Mouse (Mus musculus) liver, embryonic 13.5 days (tissue): Measurements from ENCODE around the gene Adam19. TPM values are rescaled to one million over a fixed set of nuclear protein-coding genes. Genes with fewer than 3 reads are reported as not detected.

ENCODE experiments used
- ATAC-seq: fragments of 200-750 bp; cut with Nextera tagmentation; 2 replicates; pipeline ENCODE4 v1.8.0; 2017; ENCODE audit warnings: low read depth, mild to moderate bottlenecking, moderate number of reproducible peaks, moderate library complexity
- DNase-seq: peaks from one replicate; pipeline ENCODE4 v3.0.0; 2022
- H3K27ac ChIP-seq: fragments of 300-500 bp; sonication (generic); 2 replicates; pipeline ENCODE4 v1.5.1; 2015; ENCODE audit warnings: moderate library complexity, mild to moderate bottlenecking, inconsistent platforms
- H3K27me3 ChIP-seq: fragments of 300-500 bp; sonication (generic); 2 replicates; pipeline ENCODE4 v1.6.1; 2015; ENCODE audit warnings: mild to moderate bottlenecking, inconsistent platforms
- H3K36me3 ChIP-seq: fragments of 300-500 bp; sonication (generic); 2 replicates; pipeline ENCODE4 v1.6.1; 2015; ENCODE audit warnings: mild to moderate bottlenecking, inconsistent platforms
- H3K4me1 ChIP-seq: fragments of 300-500 bp; sonication (generic); replicated peaks from 2 replicates; pipeline ENCODE4 v1.6.1; 2015; ENCODE audit warnings: inconsistent platforms
- H3K4me2 ChIP-seq: fragments of 300-500 bp; sonication (generic); 2 replicates; pipeline ENCODE4 v1.6.1; 2015; ENCODE audit warnings: inconsistent platforms, mild to moderate bottlenecking, moderate library complexity
- H3K4me3 ChIP-seq: fragments of 300-500 bp; sonication (generic); replicated peaks from 2 replicates; pipeline ENCODE4 v1.5.1; 2015; ENCODE audit warnings: mild to moderate bottlenecking, inconsistent platforms
- H3K9ac ChIP-seq: fragments of 300-500 bp; sonication (generic); 2 replicates; pipeline ENCODE4 v1.6.1; 2015; ENCODE audit warnings: mild to moderate bottlenecking, inconsistent platforms
- H3K9me3 ChIP-seq: fragments of 300-500 bp; sonication (generic); replicated peaks from 2 replicates; pipeline ENCODE4 v1.6.1; 2016; ENCODE audit warnings: inconsistent platforms
- WGBS: fragments of 180-500 bp; shearing (Covaris S2); methylation state at CpG from one replicate; pipeline ENCODE4 v1.1.7; 2015; ENCODE audit not compliant: insufficient replicate concordance; 5-methylcytosine and 5-hydroxymethylcytosine counted together
- polyA plus RNA-seq: library from polyadenylated mRNA; unstranded; fragments of >200 nt; fragmentation: Nextera tagmentation; extraction: Ambion mirVana; gene quantifications from 2 replicates; pipeline ENCODE4 v1.2.1, GENCODE M21; 2015

Gene Adam19
- polyA plus RNA-seq, 1 experiment from 2014 or later, result 1.1 TPM

- Histone ChIP-seq H3K9ac (no peak overlapping the region), H3K36me3 (no peaks in the 10 kb centered on the region; the same call in 1 of the 2 replicates), H3K27me3 (no peaks in the 10 kb centered on the region), H3K9me3 (no peaks in the 10 kb centered on the region), H3K4me3 (no peak overlapping the region), H3K4me2 (no peak overlapping the region), H3K4me1 (peaks cover 56% of the 10 kb centered on the region), H3K27ac (peak overlapping the region; percentile 96)
- DNase-seq (no peak), ATAC-seq (no peak)
- 87% methylated on average over 11 of the region's 11 CpGs for WGBS
These were observed 20.8 kb downstream of the Adam19 start for GRCm38 (mm10) chr11:46076442-46077158.

GRCm38 (mm10) chr11:46077304-46077703 lies 21.5 kb downstream of the Adam19 start:
- DNase-seq (no peak), ATAC-seq (no peak)
- H3K36me3 ChIP-seq, result no peaks in the 10 kb centered on the region; the same call in 1 of the 2 replicates
- peak overlapping the region; percentile 61 for H3K4me2 ChIP-seq
- H3K4me3 ChIP-seq, result no peak overlapping the region
- peaks cover 56% of the 10 kb centered on the region for H3K4me1 ChIP-seq
- peak overlapping the region; percentile 96 for H3K27ac ChIP-seq
- H3K9me3 ChIP-seq, result no peaks in the 10 kb centered on the region
- H3K9ac ChIP-seq, result peak overlapping the region; percentile 48; the same call in 1 of the 2 replicates
- H3K27me3 ChIP-seq, result no peaks in the 10 kb centered on the region
- WGBS, result 65% methylated on average over 5 of the region's 5 CpGs

- H3K4me3 ChIP-seq, result peak overlapping the region; percentile 38
- peak; percentile 84 for DNase-seq
- H3K27me3 ChIP-seq, result no peaks in the 10 kb centered on the region
- no peaks in the 10 kb centered on the region for H3K9me3 ChIP-seq
- peak overlapping the region; percentile 96 for H3K27ac ChIP-seq
- ATAC-seq, result peak; percentile 100
- H3K4me2 ChIP-seq, result peak overlapping the region; percentile 61
- H3K36me3 ChIP-seq, result no peaks in the 10 kb centered on the region; the same call in 1 of the 2 replicates
- 11% methylated on average over 7 of the region's 7 CpGs for WGBS
- peak overlapping the region; percentile 69 for H3K9ac ChIP-seq
- peaks cover 51% of the 10 kb centered on the region for H3K4me1 ChIP-seq
These were observed 22.1 kb downstream of the Adam19 start for GRCm38 (mm10) chr11:46077732-46078375.

GRCm38 (mm10) chr11:46081075-46081474 lies 25.3 kb downstream of the Adam19 start:
- H3K9ac ChIP-seq, result no peak overlapping the region
- ATAC-seq, result no peak
- no peaks in the 10 kb centered on the region for H3K27me3 ChIP-seq
- no peaks in the 10 kb centered on the region; the same call in 1 of the 2 replicates for H3K36me3 ChIP-seq
- no peak overlapping the region for H3K4me3 ChIP-seq
- peaks cover 54% of the 10 kb centered on the region for H3K4me1 ChIP-seq
- no peak overlapping the region for H3K27ac ChIP-seq
- WGBS, result 83% methylated on average over 2 of the region's 2 CpGs
- DNase-seq, result no peak
- no peaks in the 10 kb centered on the region for H3K9me3 ChIP-seq
- H3K4me2 ChIP-seq, result no peak overlapping the region

- no peak overlapping the region for H3K9ac ChIP-seq
- no peaks in the 10 kb centered on the region for H3K27me3 ChIP-seq
- no peak overlapping the region for H3K4me3 ChIP-seq
- no peak for DNase-seq
- no peak overlapping the region for H3K4me2 ChIP-seq
- H3K36me3 ChIP-seq, result no peaks in the 10 kb centered on the region
- H3K4me1 ChIP-seq, result peaks cover 46% of the 10 kb centered on the region
- 26% methylated on average over 3 of the region's 3 CpGs for WGBS
- no peak for ATAC-seq
- no peak overlapping the region for H3K27ac ChIP-seq
- no peaks in the 10 kb centered on the region for H3K9me3 ChIP-seq
These were observed 27.6 kb downstream of the Adam19 start for GRCm38 (mm10) chr11:46083405-46083804.

GRCm38 (mm10) chr11:46083835-46084444 lies 28.1 kb downstream of the Adam19 start:
- H3K4me2 ChIP-seq, result no peak overlapping the region
- H3K36me3 ChIP-seq, result no peaks in the 10 kb centered on the region
- ATAC-seq (no peak; the same call in 1 of the 2 replicates), DNase-seq (no peak)
- H3K9me3 ChIP-seq, result no peaks in the 10 kb centered on the region
- no peak overlapping the region for H3K27ac ChIP-seq
- peaks cover 46% of the 10 kb centered on the region for H3K4me1 ChIP-seq
- H3K9ac ChIP-seq, result peak overlapping the region; percentile 18; the same call in 1 of the 2 replicates
- 36% methylated on average over 11 of the region's 11 CpGs for WGBS
- no peak overlapping the region for H3K4me3 ChIP-seq
- no peaks in the 10 kb centered on the region for H3K27me3 ChIP-seq

- Histone ChIP-seq H3K27me3 (no peaks in the 10 kb centered on the region), H3K4me1 (peaks cover 49% of the 10 kb centered on the region), H3K9me3 (no peaks in the 10 kb centered on the region), H3K4me2 (no peak overlapping the region), H3K4me3 (no peak overlapping the region), H3K36me3 (no peaks in the 10 kb centered on the region), H3K9ac (peak overlapping the region; percentile 18; the same call in 1 of the 2 replicates), H3K27ac (no peak overlapping the region)
- WGBS, result 79% methylated on average over 3 of the region's 3 CpGs
- DNase-seq (no peak), ATAC-seq (no peak)
These were observed 28.8 kb downstream of the Adam19 start for GRCm38 (mm10) chr11:46084568-46084967.

- DNase-seq, result no peak
- Histone ChIP-seq H3K27ac (no peak overlapping the region), H3K9me3 (no peaks in the 10 kb centered on the region), H3K4me1 (peaks cover 57% of the 10 kb centered on the region), H3K27me3 (no peaks in the 10 kb centered on the region), H3K9ac (no peak overlapping the region), H3K4me3 (no peak overlapping the region), H3K4me2 (no peak overlapping the region), H3K36me3 (no peaks in the 10 kb centered on the region)
- no peak for ATAC-seq
- 83% methylated on average over 10 of the region's 10 CpGs for WGBS
These were observed 29.8 kb downstream of the Adam19 start for GRCm38 (mm10) chr11:46085398-46086163.

- Histone ChIP-seq H3K4me3 (no peak overlapping the region), H3K27ac (no peak overlapping the region), H3K27me3 (no peaks in the 10 kb centered on the region), H3K36me3 (no peaks in the 10 kb centered on the region), H3K9ac (no peak overlapping the region), H3K4me1 (peaks cover 65% of the 10 kb centered on the region), H3K4me2 (no peak overlapping the region), H3K9me3 (no peaks in the 10 kb centered on the region)
- DNase-seq (no peak), ATAC-seq (no peak)
- WGBS, result 51% methylated on average over 3 of the region's 3 CpGs
These were observed 30.7 kb downstream of the Adam19 start for GRCm38 (mm10) chr11:46086446-46086845.

- Histone ChIP-seq H3K9me3 (no peaks in the 10 kb centered on the region), H3K4me2 (no peak overlapping the region), H3K27me3 (no peaks in the 10 kb centered on the region), H3K4me1 (peaks cover 62% of the 10 kb centered on the region), H3K27ac (peak overlapping the region; percentile 85), H3K36me3 (no peaks in the 10 kb centered on the region), H3K9ac (no peak overlapping the region), H3K4me3 (no peak overlapping the region)
- DNase-seq (no peak), ATAC-seq (no peak; the same call in 1 of the 2 replicates)
- WGBS, result 48% methylated on average over 4 of the region's 4 CpGs
These were observed 33.4 kb downstream of the Adam19 start for GRCm38 (mm10) chr11:46089081-46089713.
